Mouse (Mus musculus) adrenal gland, adult (tissue): ENCODE data around the gene Aqp2.

Experiments
- DNase-seq, 2 experiments: peaks; one replicate each; pipeline ENCODE4 v3.0.0; 2022 to 2023; ENCODE audit warnings: low spot score in 1 of 2; ENCODE audit not compliant: inconsistent age in 2 of 2

The Aqp2 gene

DNA sequence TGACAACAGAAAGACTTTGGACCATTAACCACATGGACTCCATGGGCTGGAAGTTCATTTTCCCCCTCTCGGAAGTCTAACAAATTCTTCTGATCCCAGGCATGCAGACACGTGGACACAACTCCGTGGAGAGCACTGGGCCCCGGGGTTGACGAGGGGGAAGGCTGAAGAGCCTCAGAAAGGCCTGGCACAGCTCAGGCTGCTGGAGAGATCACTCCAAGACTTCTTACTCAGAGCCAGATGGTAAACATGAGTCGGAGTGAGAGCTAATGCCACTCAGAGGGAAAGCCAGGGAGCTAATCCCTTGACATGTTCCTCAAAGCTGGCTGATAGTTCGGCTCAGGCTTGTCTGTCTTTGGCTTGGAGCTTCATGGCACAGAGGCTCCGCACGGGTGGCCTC is 36.4 kb downstream of the Aqp2 start:
- DNase-seq, result no peak

DNA sequence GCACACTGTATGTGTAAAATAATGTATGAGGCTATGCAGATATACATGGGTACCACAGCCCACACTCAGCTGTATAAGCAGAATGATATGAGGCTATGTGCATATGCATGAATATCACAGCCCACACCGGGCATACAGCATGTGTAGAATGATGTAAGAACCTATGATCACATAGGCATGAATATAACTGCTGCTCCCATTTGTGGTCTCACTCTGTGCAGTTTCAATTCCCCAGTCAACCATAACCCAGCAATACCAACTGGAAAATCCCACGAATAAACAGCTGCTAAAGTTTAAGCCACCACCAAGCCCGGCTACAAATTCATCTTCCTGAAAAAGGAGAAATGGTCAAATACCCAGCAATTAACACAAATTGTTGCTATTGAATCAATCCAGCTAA is 39.7 kb downstream of the Aqp2 start:
- DNase-seq, result no peak

GRCm38 (mm10) chr15:99619821-99620220 is 41.0 kb downstream of the Aqp2 start:
- DNase-seq, result no peak

DNA sequence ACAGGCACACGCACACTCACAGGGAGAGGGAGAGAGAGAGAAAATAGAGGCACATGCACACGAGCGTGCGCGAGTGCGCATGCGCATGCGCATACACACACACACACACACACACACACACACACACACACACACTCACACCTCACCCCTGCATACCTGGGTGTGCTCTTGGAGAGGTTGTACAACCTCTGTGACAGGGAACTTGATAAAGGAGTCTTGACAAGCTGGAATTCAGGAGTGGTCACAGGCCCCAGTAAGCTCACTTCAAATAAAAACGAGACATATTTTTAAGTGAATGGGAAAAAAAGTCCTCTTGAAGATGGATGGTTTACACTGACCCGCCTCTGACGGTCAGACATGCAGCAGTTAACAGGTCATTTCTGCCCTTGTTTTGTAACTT is 43.2 kb downstream of the Aqp2 start:
- DNase-seq, result no peak

GRCm38 (mm10) chr15:99631618-99632017 is 52.8 kb downstream of the Aqp2 start:
- DNase-seq, result no peak
